Mouse (Mus musculus) ES-E14 (cell line): ENCODE data around the gene Ppp1r7. TPM values are rescaled to one million over a fixed set of nuclear protein-coding genes. Genes with fewer than 3 reads are reported as not detected.

Experiments used
- DNase-seq: peaks from one replicate; pipeline ENCODE4 v3.0.0-alpha.2; 2013; ENCODE audit warnings: low read depth, low spot score
- H3K27ac ChIP-seq: 2 replicates; pipeline ENCODE4 v1.5.1; 2012; ENCODE audit warnings: low read depth, mild to moderate bottlenecking, low read length, moderate library complexity, mixed read lengths; ENCODE audit not compliant: poor library complexity, insufficient read depth, severe bottlenecking
- H3K36me3 ChIP-seq: 2 replicates; pipeline ENCODE4 v1.6.1; 2012; ENCODE audit warnings: mild to moderate bottlenecking, low read length, moderate library complexity, mixed read lengths; ENCODE audit not compliant: control insufficient read depth, poor library complexity, insufficient read depth, severe bottlenecking
- H3K4me1 ChIP-seq, 2 experiments: fragments of 150-350 bp in 1 of 2; sonication (generic) in 1 of 2; 2 replicates each; pipeline ENCODE4 v1.6.1; 2012; ENCODE audit warnings: low read length in 2 of 2, mild to moderate bottlenecking in 1 of 2, mixed read lengths in 1 of 2; ENCODE audit not compliant: control insufficient read depth in 2 of 2, insufficient read depth in 2 of 2, poor library complexity in 1 of 2
- H3K4me3 ChIP-seq, 2 experiments: fragments of 150-350 bp in 1 of 2; sonication (generic) in 1 of 2; 2 replicates each; pipeline ENCODE4 v1.5.1; 2012; ENCODE audit warnings: low read length in 2 of 2, low read depth in 1 of 2, mild to moderate bottlenecking in 1 of 2, mixed read lengths in 1 of 2; ENCODE audit not compliant: insufficient read depth in 1 of 2, poor library complexity in 1 of 2, severe bottlenecking in 1 of 2
- H3K9ac ChIP-seq: 2 replicates; pipeline ENCODE4 v1.6.1; 2012; ENCODE audit warnings: low read depth, mild to moderate bottlenecking, low read length, mixed read lengths; ENCODE audit not compliant: poor library complexity, insufficient read depth, severe bottlenecking
- H3K9me3 ChIP-seq: fragments of 150-350 bp; sonication (generic); 2 replicates; pipeline ENCODE4 v1.6.1; 2012; ENCODE audit warnings: low read depth, mild to moderate bottlenecking, low read length; ENCODE audit not compliant: control insufficient read depth, insufficient read depth
- CHD2 ChIP-seq: IDR thresholded peaks from 2 replicates; pipeline ENCODE4 v1.6.1; 2014; ENCODE audit warnings: mild to moderate bottlenecking, low read depth, low read length, inconsistent platforms
- HCFC1 ChIP-seq: IDR thresholded peaks from 2 replicates; pipeline ENCODE4 v1.6.1; 2012; ENCODE audit warnings: low read length, inconsistent platforms, borderline replicate concordance; ENCODE audit not compliant: insufficient read depth
- MAFK ChIP-seq: IDR thresholded peaks from 2 replicates; pipeline ENCODE4 v1.6.1; 2014; ENCODE audit warnings: mild to moderate bottlenecking, low read depth, low read length, inconsistent platforms; ENCODE audit not compliant: insufficient read depth
- ZC3H11A ChIP-seq: IDR thresholded peaks from 2 replicates; pipeline ENCODE4 v1.6.1; 2012; ENCODE audit warnings: low read depth, mild to moderate bottlenecking, inconsistent platforms, low read length, borderline replicate concordance
- ZNF384 ChIP-seq: IDR thresholded peaks from 2 replicates; pipeline ENCODE4 v1.6.1; 2012; ENCODE audit warnings: low read depth, low read length, inconsistent platforms
- in situ Hi-C, 2 experiments: fragments of 600-800 bp; cut with MboI; formaldehyde crosslinking; loops; one replicate each; pipeline ENCODE4 v1.15.1; 2025; ENCODE audit warnings: low sequenced_read_pairs in 2 of 2, inconsistent platforms in 1 of 2; ENCODE audit not compliant: unreplicated experiment in 2 of 2
- total RNA-seq: library from RNA; depleted of rRNA; stranded (reverse); fragments of 300-350 nt; gene quantifications from 2 replicates; pipeline ENCODE4 v1.2.3, GENCODE M21; 2012

Ppp1r7 gene
- total RNA-seq, 1 experiment, result 22.0 TPM

GRCm38 (mm10) chr1:93305581-93306337 lies 36.9 kb upstream of the Ppp1r7 start, which contains the start of gene Mterf4:
Mterf4 (minus strand) TSS chr1:93305915.
- H3K9me3 ChIP-seq, result no peaks in the 10 kb centered on the region
- H3K9ac ChIP-seq, result peak within 1 kb of the TSS; percentile 99
- TF ChIP-seq HCFC1 (peak; percentile 83; the same call in 1 of the 2 replicates), MAFK (no peak), ZC3H11A (no peak)
- DNase-seq, result peak; percentile 75
- H3K4me3 ChIP-seq, result peak within 1 kb of the TSS; percentile 92 to 99
- peaks cover 26% of the 10 kb centered on the region for H3K36me3 ChIP-seq
- in situ Hi-C loops, result no loop called here
- peak within 1 kb of the TSS; percentile 30; the same call in 1 of the 2 replicates for H3K27ac ChIP-seq
- peaks cover 0 to 6% of the 10 kb centered on the region in 2 experiments; a peak in 1 of 4 replicates for H3K4me1 ChIP-seq

- Histone ChIP-seq H3K36me3 (peaks cover 57% of the 10 kb centered on the region), H3K9ac (no peak overlapping the region), H3K4me1 (no peaks in the 10 kb centered on the region), H3K4me3 (no peak overlapping the region), H3K9me3 (no peaks in the 10 kb centered on the region), H3K27ac (no peak overlapping the region)
- in situ Hi-C loops, result no loop called here
- DNase-seq, result no peak
- TF ChIP-seq MAFK (no peak), ZC3H11A (no peak), CHD2 (no peak), HCFC1 (no peak), ZNF384 (no peak)
Measured at GRCm38 (mm10) chr1:93323973-93324372, 18.7 kb upstream of the Ppp1r7 start.

- H3K36me3 ChIP-seq, result peaks cover 43% of the 10 kb centered on the region
Measured at GRCm38 (mm10) chr1:93326446-93326845, 16.2 kb upstream of the Ppp1r7 start.

GRCm38 (mm10) chr1:93334621-93335020 lies 8.0 kb upstream of the Ppp1r7 start:
- no peak for TF ChIP-seq CHD2
- TF ChIP-seq ZC3H11A, result no peak
- TF ChIP-seq HCFC1, result no peak
- no peak for DNase-seq
- no peaks in the 10 kb centered on the region for H3K9me3 ChIP-seq
- no peaks in the 10 kb centered on the region; a peak in 1 of 4 replicates for H3K4me1 ChIP-seq
- peak overlapping the region; percentile 42; the same call in 1 of the 2 replicates for H3K27ac ChIP-seq
- no peak overlapping the region for H3K9ac ChIP-seq
- no peak overlapping the region for H3K4me3 ChIP-seq
- H3K36me3 ChIP-seq, result peaks cover 19% of the 10 kb centered on the region
- in situ Hi-C loops, result no loop called here

More at GRCm38 (mm10) chr1:93326446-93326845, 16.2 kb upstream of the Ppp1r7 start:
- Histone ChIP-seq H3K4me3 (no peak overlapping the region), H3K9ac (no peak overlapping the region), H3K27ac (no peak overlapping the region), H3K9me3 (no peaks in the 10 kb centered on the region), H3K4me1 (no peaks in the 10 kb centered on the region)
- DNase-seq, result no peak
- TF ChIP-seq ZNF384 (no peak), HCFC1 (no peak), MAFK (no peak), ZC3H11A (no peak), CHD2 (no peak)
- in situ Hi-C loops, result no loop called here
